Mouse (Mus musculus) intestine, embryonic 15.5 days (tissue): ENCODE data around the gene Gm20888. TPM values are rescaled to one million over a fixed set of nuclear protein-coding genes. Genes with fewer than 3 reads are reported as not detected.
"Not testable (repeated sequence)": the region's sequence is repeated elsewhere in the genome, so short reads cannot be mapped to it uniquely, and the experiment has no call there.

Source experiments
- ATAC-seq: fragments of 200-750 bp; cut with Nextera tagmentation; 2 replicates; pipeline ENCODE4 v1.8.0; 2017; ENCODE audit warnings: moderate TSS enrichment, moderate library complexity
- H3K27ac ChIP-seq: fragments of 300-500 bp; sonication (generic); 2 replicates; pipeline ENCODE4 v1.5.1; 2015; ENCODE audit warnings: mild to moderate bottlenecking, inconsistent platforms
- H3K27me3 ChIP-seq: fragments of 300-500 bp; sonication (generic); replicated peaks from 2 replicates; pipeline ENCODE4 v1.6.1; 2015; ENCODE audit warnings: inconsistent platforms
- H3K36me3 ChIP-seq: fragments of 300-500 bp; sonication (generic); 2 replicates; pipeline ENCODE4 v1.6.1; 2015; ENCODE audit warnings: inconsistent platforms
- H3K4me1 ChIP-seq: fragments of 300-500 bp; sonication (generic); replicated peaks from 2 replicates; pipeline ENCODE4 v1.6.1; 2015; ENCODE audit warnings: inconsistent platforms
- H3K4me2 ChIP-seq: fragments of 300-500 bp; sonication (generic); replicated peaks from 2 replicates; pipeline ENCODE4 v1.6.1; 2015; ENCODE audit warnings: mild to moderate bottlenecking, inconsistent platforms
- H3K4me3 ChIP-seq: fragments of 300-500 bp; sonication (generic); replicated peaks from 2 replicates; pipeline ENCODE4 v1.5.1; 2015; ENCODE audit warnings: inconsistent platforms
- H3K9ac ChIP-seq: fragments of 300-500 bp; sonication (generic); 2 replicates; pipeline ENCODE4 v1.6.1; 2015; ENCODE audit warnings: inconsistent platforms
- H3K9me3 ChIP-seq: fragments of 300-500 bp; sonication (generic); 2 replicates; pipeline ENCODE4 v1.6.1; 2016; ENCODE audit warnings: inconsistent platforms
- WGBS: fragments of 180-500 bp; shearing (Covaris S2); methylation state at CpG from one replicate; pipeline ENCODE4 v1.1.7; 2015; 5-methylcytosine and 5-hydroxymethylcytosine counted together
- polyA plus RNA-seq: library from polyadenylated mRNA; unstranded; fragments of >200 nt; fragmentation: Nextera tagmentation; extraction: Ambion mirVana; gene quantifications from 2 replicates; pipeline ENCODE4 v1.2.1, GENCODE M21; 2015

Gm20888 gene
- polyA plus RNA-seq: not detected in 2 replicates

DNA sequence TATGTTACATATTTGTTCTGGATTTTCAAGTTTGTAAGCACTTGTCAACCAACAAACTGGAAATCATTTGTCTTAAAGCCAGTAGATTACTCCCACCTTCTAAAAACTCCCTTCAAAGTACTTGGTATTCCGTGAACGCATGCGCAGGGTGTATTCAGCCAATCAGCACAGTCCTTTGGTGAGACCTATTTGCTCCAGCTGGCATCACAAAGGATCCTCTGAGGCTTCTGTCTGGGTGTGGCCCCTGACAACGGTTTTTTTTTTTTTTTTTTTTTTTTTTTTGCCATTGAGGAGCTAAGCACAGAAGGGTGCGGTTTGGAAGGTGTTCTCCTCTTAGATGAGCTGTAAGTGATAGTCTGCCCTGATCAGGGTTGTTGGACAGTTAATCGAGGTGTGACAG lies at the start of gene Gm20888:
TSS of gene Gm20888 (plus strand) at position 301 of the 400 bp plus-strand sequence.
- H3K4me3 ChIP-seq, H3K36me3 ChIP-seq, H3K4me2 ChIP-seq, ATAC-seq, H3K27me3 ChIP-seq, H3K9me3 ChIP-seq, H3K9ac ChIP-seq, H3K27ac ChIP-seq, H3K4me1 ChIP-seq: not testable (repeated sequence)
- WGBS: no CpG with 5 or more reads among the region's 6 CpGs

Other genes starting within 250 kb of the Gm20888 start
- not detected in 2 replicates for gene Gm21118, start 168.2 kb upstream of the Gm20888 start, polyA plus RNA-seq
- not detected in 2 replicates for gene Gm29423, start 138.6 kb upstream of the Gm20888 start, polyA plus RNA-seq
- not detected in 2 replicates for gene Gm29644, start 138.5 kb upstream of the Gm20888 start, polyA plus RNA-seq